Mouse (Mus musculus): ENCODE results near the gene Tiam1.

Gene Tiam1

GRCm38 (mm10) chr16:89816506-89817172 lies 326.9 kb downstream of the Tiam1 start:
- in situ Hi-C loops (cut with MboI; ENCODE audit: low pct_unique_long_range_greater_than_20kb in 1 of 2, low sequenced_read_pairs in 2 of 2, unreplicated experiment in 1 of 2) = no loop called here

GRCm38 (mm10) chr16:89813536-89813935 lies 330.0 kb downstream of the Tiam1 start:
- in situ Hi-C loops (cut with MboI; ENCODE audit: low pct_unique_long_range_greater_than_20kb in 1 of 2, low sequenced_read_pairs in 2 of 2, unreplicated experiment in 1 of 2) = no loop called here

GRCm38 (mm10) chr16:89812891-89813290 lies 330.7 kb downstream of the Tiam1 start:
- in situ Hi-C loops (cut with MboI; ENCODE audit: low pct_unique_long_range_greater_than_20kb in 1 of 2, low sequenced_read_pairs in 2 of 2, unreplicated experiment in 1 of 2) = no loop called here

GRCm38 (mm10) chr16:89810398-89810797 lies 333.2 kb downstream of the Tiam1 start:
- in situ Hi-C loops (cut with MboI; ENCODE audit: low pct_unique_long_range_greater_than_20kb in 1 of 2, low sequenced_read_pairs in 2 of 2, unreplicated experiment in 1 of 2) = no loop called here

- in situ Hi-C loops (cut with MboI; ENCODE audit: low pct_unique_long_range_greater_than_20kb in 1 of 2, low sequenced_read_pairs in 2 of 2, unreplicated experiment in 1 of 2) = no loop called here
These were observed 335.4 kb downstream of the Tiam1 start for GRCm38 (mm10) chr16:89808168-89808567.

GRCm38 (mm10) chr16:89805946-89806345 lies 337.6 kb downstream of the Tiam1 start:
- in situ Hi-C loops (cut with MboI; ENCODE audit: low pct_unique_long_range_greater_than_20kb in 1 of 2, low sequenced_read_pairs in 2 of 2, unreplicated experiment in 1 of 2) = no loop called here

- in situ Hi-C loops (cut with MboI; ENCODE audit: low pct_unique_long_range_greater_than_20kb in 1 of 2, low sequenced_read_pairs in 2 of 2, unreplicated experiment in 1 of 2) = no loop called here
These were observed 338.4 kb downstream of the Tiam1 start for GRCm38 (mm10) chr16:89805210-89805609.

- in situ Hi-C loops (cut with MboI; ENCODE audit: low pct_unique_long_range_greater_than_20kb in 1 of 2, low sequenced_read_pairs in 2 of 2, unreplicated experiment in 1 of 2) = no loop called here
These were observed 342.1 kb downstream of the Tiam1 start for GRCm38 (mm10) chr16:89801493-89801892.

- in situ Hi-C loops (cut with MboI; ENCODE audit: low pct_unique_long_range_greater_than_20kb in 1 of 2, low sequenced_read_pairs in 2 of 2, unreplicated experiment in 1 of 2) = no loop called here
These were observed 343.8 kb downstream of the Tiam1 start for GRCm38 (mm10) chr16:89799772-89800171.

- in situ Hi-C loops (cut with MboI; ENCODE audit: low pct_unique_long_range_greater_than_20kb in 1 of 2, low sequenced_read_pairs in 2 of 2, unreplicated experiment in 1 of 2) = no loop called here
These were observed 347.0 kb downstream of the Tiam1 start for GRCm38 (mm10) chr16:89796566-89796965.

- in situ Hi-C loops (cut with MboI; ENCODE audit: low pct_unique_long_range_greater_than_20kb in 1 of 2, low sequenced_read_pairs in 2 of 2, unreplicated experiment in 1 of 2) = no loop called here
These were observed 353.7 kb downstream of the Tiam1 start for GRCm38 (mm10) chr16:89789792-89790434.

GRCm38 (mm10) chr16:89785795-89786194 lies 357.8 kb downstream of the Tiam1 start:
- in situ Hi-C loops (cut with MboI; ENCODE audit: low pct_unique_long_range_greater_than_20kb in 1 of 2, low sequenced_read_pairs in 2 of 2, unreplicated experiment in 1 of 2) = no loop called here

GRCm38 (mm10) chr16:89779705-89780104 lies 363.9 kb downstream of the Tiam1 start:
- in situ Hi-C loops (cut with MboI; ENCODE audit: low pct_unique_long_range_greater_than_20kb in 1 of 2, low sequenced_read_pairs in 2 of 2, unreplicated experiment in 1 of 2) = loop anchor here in 1 of 2 experiments (10.0 kb wide), 1 partner anchor 405 kb away; no protein-coding TSS in a partner anchor

GRCm38 (mm10) chr16:89777450-89777849 lies 366.1 kb downstream of the Tiam1 start:
- in situ Hi-C loops (cut with MboI; ENCODE audit: low pct_unique_long_range_greater_than_20kb in 1 of 2, low sequenced_read_pairs in 2 of 2, unreplicated experiment in 1 of 2) = loop anchor here in 1 of 2 experiments (10.0 kb wide), 1 partner anchor 407 kb away; no protein-coding TSS in a partner anchor

GRCm38 (mm10) chr16:89774553-89774913 lies 369.0 kb downstream of the Tiam1 start:
- in situ Hi-C loops (cut with MboI; ENCODE audit: low pct_unique_long_range_greater_than_20kb in 1 of 2, low sequenced_read_pairs in 2 of 2, unreplicated experiment in 1 of 2) = loop anchor here (10.0 to 25.0 kb wide), 2 partner anchors 237 to 410 kb away; no protein-coding TSS in a partner anchor

GRCm38 (mm10) chr16:89773657-89774552 lies 369.7 kb downstream of the Tiam1 start:
- in situ Hi-C loops (cut with MboI; ENCODE audit: low pct_unique_long_range_greater_than_20kb in 1 of 2, low sequenced_read_pairs in 2 of 2, unreplicated experiment in 1 of 2) = loop anchor here (10.0 to 25.0 kb wide), 2 partner anchors 237 to 411 kb away; no protein-coding TSS in a partner anchor

GRCm38 (mm10) chr16:89765919-89766318 lies 377.6 kb downstream of the Tiam1 start:
- in situ Hi-C loops (cut with MboI; ENCODE audit: low pct_unique_long_range_greater_than_20kb in 1 of 2, low sequenced_read_pairs in 2 of 2, unreplicated experiment in 1 of 2) = loop anchor here (25.0 kb wide), 1 partner anchor 229 kb away; no protein-coding TSS in a partner anchor

GRCm38 (mm10) chr16:89765470-89765869 lies 378.1 kb downstream of the Tiam1 start:
- in situ Hi-C loops (cut with MboI; ENCODE audit: low pct_unique_long_range_greater_than_20kb in 1 of 2, low sequenced_read_pairs in 2 of 2, unreplicated experiment in 1 of 2) = loop anchor here (25.0 kb wide), 1 partner anchor 228 kb away; no protein-coding TSS in a partner anchor

- in situ Hi-C loops (cut with MboI; ENCODE audit: low pct_unique_long_range_greater_than_20kb in 1 of 2, low sequenced_read_pairs in 2 of 2, unreplicated experiment in 1 of 2) = loop anchor here (25.0 kb wide), 1 partner anchor 227 kb away; no protein-coding TSS in a partner anchor
These were observed 379.8 kb downstream of the Tiam1 start for GRCm38 (mm10) chr16:89763812-89764211.

Measured in mouse embryonic stem cell (cell line).